Mouse (Mus musculus) erythroblast, embryonic 14.5 days (primary cell): Measurements from ENCODE around the gene Apoa2. TPM values are rescaled to one million over a fixed set of nuclear protein-coding genes. Genes with fewer than 3 reads are reported as not detected.

Experiments used
- H3K27me3 ChIP-seq: 2 replicates; pipeline ENCODE4 v1.6.1; 2012; ENCODE audit warnings: inconsistent platforms; ENCODE audit not compliant: control insufficient read depth
- H3K36me3 ChIP-seq: 2 replicates; pipeline ENCODE4 v1.6.1; 2012; ENCODE audit warnings: mild to moderate bottlenecking, inconsistent platforms; ENCODE audit not compliant: control insufficient read depth
- H3K4me1 ChIP-seq: 2 replicates; pipeline ENCODE4 v1.6.1; 2012; ENCODE audit warnings: inconsistent platforms; ENCODE audit not compliant: control insufficient read depth
- H3K4me3 ChIP-seq: replicated peaks from 2 replicates; pipeline ENCODE3; 2012; ENCODE audit warnings: moderate library complexity, mild to moderate bottlenecking, inconsistent platforms
- H3K9me3 ChIP-seq: 2 replicates; pipeline ENCODE4 v1.6.1; 2012; ENCODE audit warnings: low read length, inconsistent platforms, mixed read lengths; ENCODE audit not compliant: control insufficient read depth
- GATA1 ChIP-seq: IDR thresholded peaks from 2 replicates; pipeline ENCODE4 v1.6.1; 2012; ENCODE audit warnings: low read length, inconsistent platforms, mixed read lengths
- TAL1 ChIP-seq: IDR thresholded peaks from 3 replicates; pipeline ENCODE4 v1.6.1; 2012; ENCODE audit warnings: low read length, inconsistent platforms, mixed read lengths
- polyA plus RNA-seq: library from polyadenylated mRNA; stranded (reverse); fragments of >175 nt; gene quantifications from 2 replicates; pipeline ENCODE4 v1.2.3, GENCODE M21; 2012

Gene Apoa2
- polyA plus RNA-seq, 1 experiment, result 0.42 TPM

- peaks cover 4% of the 10 kb centered on the region; the same call in 1 of the 2 replicates for H3K9me3 ChIP-seq
- peaks cover 16% of the 10 kb centered on the region for H3K4me1 ChIP-seq
- TF ChIP-seq TAL1, result no peak
- TF ChIP-seq GATA1, result no peak
- no peaks in the 10 kb centered on the region; the same call in 1 of the 2 replicates for H3K27me3 ChIP-seq
- H3K4me3 ChIP-seq, result no peak overlapping the region
- no peaks in the 10 kb centered on the region for H3K36me3 ChIP-seq
These were observed 21.2 kb upstream of the Apoa2 start for GRCm38 (mm10) chr1:171203471-171204248.

GRCm38 (mm10) chr1:171204249-171204644 is 20.6 kb upstream of the Apoa2 start:
- TF ChIP-seq GATA1 (no peak), TAL1 (no peak)
- Histone ChIP-seq H3K36me3 (no peaks in the 10 kb centered on the region), H3K9me3 (peaks cover 4% of the 10 kb centered on the region; the same call in 1 of the 2 replicates), H3K4me3 (no peak overlapping the region), H3K4me1 (peaks cover 16% of the 10 kb centered on the region), H3K27me3 (no peaks in the 10 kb centered on the region)

- peaks cover 4% of the 10 kb centered on the region; the same call in 1 of the 2 replicates for H3K9me3 ChIP-seq
- TF ChIP-seq GATA1 (no peak), TAL1 (no peak)
- H3K4me3 ChIP-seq, result no peak overlapping the region
- no peaks in the 10 kb centered on the region for H3K27me3 ChIP-seq
- H3K4me1 ChIP-seq, result peaks cover 13% of the 10 kb centered on the region; the same call in 1 of the 2 replicates
- H3K36me3 ChIP-seq, result no peaks in the 10 kb centered on the region
These were observed 19.0 kb upstream of the Apoa2 start for GRCm38 (mm10) chr1:171205704-171206493.

- Histone ChIP-seq H3K4me3 (no peak overlapping the region), H3K9me3 (peaks cover 4% of the 10 kb centered on the region; the same call in 1 of the 2 replicates), H3K27me3 (0 out of 2 replicates have a peak, but pooled peaks cover 2% of the 10 kb centered on the region), H3K36me3 (no peaks in the 10 kb centered on the region), H3K4me1 (peaks cover 13% of the 10 kb centered on the region; the same call in 1 of the 2 replicates)
- no peak for TF ChIP-seq TAL1
- no peak for TF ChIP-seq GATA1
These were observed 15.4 kb upstream of the Apoa2 start for GRCm38 (mm10) chr1:171209409-171209808.

- Histone ChIP-seq H3K4me3 (no peak overlapping the region), H3K4me1 (peaks cover 17% of the 10 kb centered on the region)
- TF ChIP-seq TAL1 (no peak), GATA1 (no peak)
These were observed 12.0 kb upstream of the Apoa2 start for GRCm38 (mm10) chr1:171212854-171213253.

GRCm38 (mm10) chr1:171213801-171214496 is 10.9 kb upstream of the Apoa2 start, which contains the start of gene Nr1i3:
TSS of gene Nr1i3 (plus strand) at chr1:171213970.
- H3K4me3 ChIP-seq, result no peak within 1 kb of the TSS
- peaks cover 8% of the 10 kb centered on the region for H3K36me3 ChIP-seq
- no peaks in the 10 kb centered on the region for H3K9me3 ChIP-seq
- TF ChIP-seq TAL1, result no peak
- TF ChIP-seq GATA1, result no peak
- peaks cover 17% of the 10 kb centered on the region for H3K4me1 ChIP-seq
- H3K27me3 ChIP-seq, result 0 out of 2 replicates have a peak, but pooled peaks cover 2% of the 10 kb centered on the region

More at GRCm38 (mm10) chr1:171212854-171213253, 12.0 kb upstream of the Apoa2 start:
- H3K9me3 ChIP-seq, result peaks cover 4% of the 10 kb centered on the region; the same call in 1 of the 2 replicates
- H3K27me3 ChIP-seq, result 0 out of 2 replicates have a peak, but pooled peaks cover 2% of the 10 kb centered on the region
- peaks cover 3% of the 10 kb centered on the region for H3K36me3 ChIP-seq

GRCm38 (mm10) chr1:171216241-171216955 is 8.5 kb upstream of the Apoa2 start:
- Histone ChIP-seq H3K4me1 (peaks cover 26% of the 10 kb centered on the region), H3K36me3 (peaks cover 24% of the 10 kb centered on the region), H3K4me3 (no peak overlapping the region), H3K27me3 (0 out of 2 replicates have a peak, but pooled peaks cover 2% of the 10 kb centered on the region), H3K9me3 (no peaks in the 10 kb centered on the region)
- TF ChIP-seq GATA1, result no peak
- no peak for TF ChIP-seq TAL1

- H3K36me3 ChIP-seq, result peaks cover 24% of the 10 kb centered on the region
- H3K4me1 ChIP-seq, result peaks cover 42% of the 10 kb centered on the region
- H3K9me3 ChIP-seq, result no peaks in the 10 kb centered on the region
- peak overlapping the region; percentile 79 for H3K4me3 ChIP-seq
- H3K27me3 ChIP-seq, result no peaks in the 10 kb centered on the region; the same call in 1 of the 2 replicates
- TF ChIP-seq GATA1 (no peak), TAL1 (no peak)
These were observed 4.0 kb upstream of the Apoa2 start for GRCm38 (mm10) chr1:171220871-171221270.
